Mouse (Mus musculus) layer of hippocampus, adult 11-12 months (tissue): ENCODE data around the gene Rab34.

Experiments used
- DNase-seq: peaks from one replicate; pipeline ENCODE4 v3.0.0; 2022; ENCODE audit warnings: low spot score

Gene Rab34

GRCm38 (mm10) chr11:78164924-78165760 is 23.1 kb upstream of the Rab34 start, which contains the start of gene Traf4:
TSS of gene Traf4 (minus strand) at chr11:78165589.
- peak; percentile 64 for DNase-seq

DNA sequence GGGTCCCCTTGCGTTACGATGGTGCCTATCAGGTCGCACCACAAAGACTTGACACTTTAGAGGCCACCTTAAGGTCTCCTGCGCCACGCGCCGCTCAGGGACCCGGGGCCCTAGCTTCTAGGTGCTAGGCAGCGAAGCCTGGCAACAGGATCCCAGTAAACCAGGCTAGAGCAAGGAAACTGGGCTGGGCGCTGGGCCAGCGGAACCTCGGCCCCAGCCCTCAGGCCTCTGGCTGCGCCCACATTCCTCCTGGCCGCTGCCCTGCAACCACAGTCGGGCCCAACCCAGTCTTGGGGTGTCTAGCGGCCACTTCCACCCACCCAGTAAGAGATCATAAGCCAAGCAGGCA is 22.5 kb upstream of the Rab34 start:
- DNase-seq: peak; percentile 42

GRCm38 (mm10) chr11:78166161-78166560 is 22.1 kb upstream of the Rab34 start:
- DNase-seq: no peak

DNA sequence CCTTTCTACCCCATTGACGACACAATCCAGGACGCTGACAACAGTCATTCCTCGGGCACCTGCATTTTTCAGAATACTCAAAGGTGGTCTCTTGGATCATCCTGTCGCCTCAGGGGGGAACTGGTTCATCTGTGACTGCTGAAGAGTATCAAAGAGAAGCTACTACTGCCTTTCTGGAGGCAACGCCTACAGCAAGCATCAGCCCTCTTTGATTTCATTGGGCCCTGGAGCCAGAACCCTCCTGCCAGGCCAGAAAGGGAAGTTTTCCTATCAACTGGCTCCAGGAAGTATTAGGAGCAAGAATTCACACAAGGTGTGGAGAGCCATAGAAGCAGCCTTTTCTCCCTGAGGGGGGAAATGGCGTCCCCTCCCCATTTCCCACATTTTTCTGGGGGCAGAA is 21.6 kb upstream of the Rab34 start:
- no peak for DNase-seq

GRCm38 (mm10) chr11:78167257-78167959 is 20.8 kb upstream of the Rab34 start:
- DNase-seq: no peak

DNA sequence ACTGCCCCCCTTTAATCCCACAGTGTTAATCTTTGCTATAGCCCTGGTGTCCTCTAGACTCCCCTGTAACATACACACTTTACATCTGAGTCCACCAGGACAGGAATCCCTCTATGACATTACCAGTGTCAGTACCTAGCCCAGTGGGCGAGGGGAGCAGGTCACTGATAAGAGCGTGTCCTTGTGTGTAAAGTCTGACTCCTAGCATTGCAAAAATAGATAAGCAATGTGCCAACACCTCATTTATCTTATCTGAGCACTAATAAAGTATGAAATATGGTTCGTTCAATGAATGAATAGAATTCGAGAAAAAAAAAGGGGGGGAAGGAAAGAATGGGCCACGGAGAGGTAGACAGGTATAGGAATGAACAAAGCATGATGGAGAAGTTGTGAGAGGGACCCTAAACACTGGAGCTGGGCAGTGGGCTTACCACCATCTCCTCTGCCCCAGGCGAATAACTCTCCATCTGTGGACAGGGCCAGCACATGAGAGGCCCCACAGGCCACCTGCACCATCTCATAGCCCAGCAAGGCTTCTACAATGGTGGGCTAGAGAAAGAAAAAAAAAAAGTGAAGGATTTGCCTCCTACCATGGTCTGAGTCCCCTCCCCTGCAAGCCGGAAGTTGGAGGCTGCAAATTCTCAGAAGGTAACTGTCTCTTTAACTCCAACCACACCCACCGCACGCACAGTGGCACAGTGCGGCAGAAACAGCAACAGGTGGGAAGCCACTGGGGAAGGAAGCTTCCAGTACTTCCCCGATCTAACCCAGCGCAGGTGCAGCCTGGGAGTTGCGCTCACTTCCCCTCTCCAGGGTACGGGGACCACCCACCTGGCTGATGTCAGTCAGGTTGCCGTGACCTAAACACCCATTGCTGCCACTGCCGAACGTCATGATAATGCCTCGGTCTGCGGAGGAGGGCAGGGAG is 19.4 kb upstream of the Rab34 start:
- DNase-seq: no peak

GRCm38 (mm10) chr11:78170306-78170705 is 17.9 kb upstream of the Rab34 start:
- no peak for DNase-seq

DNA sequence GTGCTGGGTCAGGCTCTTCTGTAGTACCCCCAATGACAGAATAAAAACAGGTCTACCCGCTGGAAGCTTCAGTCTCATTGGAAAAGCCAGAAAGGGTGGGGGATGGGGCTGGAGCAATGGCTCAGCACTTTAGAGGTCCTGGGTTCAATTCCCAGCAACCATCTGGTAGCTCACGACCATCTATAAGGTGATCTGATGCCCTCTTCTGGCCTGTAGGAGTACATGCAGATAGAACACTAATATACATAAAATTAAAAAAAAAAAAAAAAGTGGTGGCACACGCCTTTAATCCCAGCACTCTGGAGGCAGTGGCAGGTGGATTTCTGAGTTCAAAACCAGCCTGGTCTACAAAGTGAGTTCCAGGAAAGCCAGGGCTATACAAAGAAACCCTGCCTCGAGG is 16.9 kb upstream of the Rab34 start:
- no peak for DNase-seq

DNA sequence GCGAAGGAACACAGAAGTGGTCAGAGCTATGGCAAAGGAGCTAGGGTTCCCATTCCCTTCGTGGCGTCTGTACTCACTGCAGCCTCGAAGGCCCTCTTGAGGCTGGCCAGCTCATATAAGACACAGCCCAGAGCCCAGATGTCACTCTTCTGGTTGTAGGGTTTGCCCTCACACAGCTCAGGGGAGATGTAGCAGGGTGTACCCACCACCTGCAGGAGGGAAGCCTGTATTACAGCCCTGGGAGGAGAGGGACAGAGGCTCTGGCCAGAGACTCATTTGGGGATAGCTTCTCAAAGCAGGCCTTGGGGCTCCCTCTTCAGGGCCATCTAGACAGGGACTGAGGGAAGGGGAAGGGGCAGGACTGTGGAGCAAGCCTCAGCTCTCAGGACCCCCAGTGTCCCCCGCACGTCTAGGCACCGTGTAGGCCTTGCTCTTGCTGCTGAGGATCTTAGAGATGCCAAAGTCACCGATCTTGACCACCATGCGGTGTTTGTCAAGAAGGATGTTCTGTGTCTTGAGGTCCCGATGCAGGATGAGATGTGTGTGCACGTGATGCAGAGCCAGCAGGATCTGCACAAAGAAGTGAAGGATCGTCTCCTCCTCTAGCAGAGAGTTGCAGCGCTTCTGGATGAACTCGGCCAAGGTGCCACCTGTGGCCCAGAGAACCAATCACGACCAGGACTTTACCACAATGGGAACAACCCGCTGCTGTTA is 16.0 kb upstream of the Rab34 start:
- DNase-seq: no peak

DNA sequence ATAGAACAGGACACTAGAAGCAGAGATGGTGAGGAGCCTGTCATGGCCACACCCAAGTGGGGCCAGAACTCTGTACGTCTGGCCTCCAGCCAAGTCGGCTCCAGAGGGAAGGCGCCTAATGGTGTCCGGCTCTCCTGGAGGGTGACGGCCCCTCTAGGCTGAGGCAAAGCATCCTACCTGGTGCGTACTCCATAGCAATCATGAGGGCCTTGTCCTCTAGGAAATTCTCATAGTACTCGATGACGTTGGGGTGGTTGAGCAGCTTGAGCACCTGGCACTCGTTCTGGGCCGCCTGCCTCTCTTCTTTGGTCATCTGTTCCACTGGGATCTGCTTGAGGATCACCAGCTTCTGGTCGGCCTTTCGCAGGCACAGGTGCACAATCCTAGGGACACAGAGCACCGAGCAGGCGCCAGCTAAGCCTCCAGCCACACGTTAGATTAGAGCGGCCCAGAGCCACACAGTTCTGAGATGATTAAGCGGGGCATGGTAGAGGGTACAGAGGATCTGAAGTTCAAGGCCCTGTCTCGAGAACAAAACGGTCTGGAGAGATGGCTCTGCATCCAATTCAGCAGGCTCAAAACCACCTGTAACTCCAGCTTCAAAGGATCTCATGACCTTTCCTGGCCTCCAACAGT is 15.4 kb upstream of the Rab34 start:
- no peak for DNase-seq

DNA sequence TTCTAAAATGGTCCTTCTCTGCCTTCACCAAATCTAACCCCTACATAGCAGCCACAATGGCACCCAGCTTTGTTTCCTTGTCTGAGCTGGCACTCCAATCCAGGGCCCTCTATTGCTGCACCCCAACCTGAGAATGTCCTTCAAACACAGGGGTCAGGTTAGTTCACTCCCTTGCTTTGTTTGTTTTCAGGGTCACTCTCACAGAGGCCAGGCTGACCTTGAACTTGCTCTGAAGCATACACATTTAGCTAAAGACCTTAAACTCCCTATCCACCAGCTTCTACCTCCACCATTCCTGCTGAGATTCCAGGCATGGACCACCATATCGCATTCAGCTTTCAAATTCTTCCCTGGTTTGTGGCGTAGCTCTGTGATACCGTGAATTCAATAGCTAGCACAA is 13.7 kb upstream of the Rab34 start:
- no peak for DNase-seq

- DNase-seq: no peak
Measured at GRCm38 (mm10) chr11:78175771-78176401, 12.3 kb upstream of the Rab34 start.

GRCm38 (mm10) chr11:78176402-78176862 is 11.8 kb upstream of the Rab34 start, which contains the start of the genes Nek8 and Tlcd1:
TSS of gene Nek8 (minus strand) at chr11:78176675.
TSS of gene Tlcd1 (plus strand) at chr11:78176711.
- peak; percentile 84 for DNase-seq

DNA sequence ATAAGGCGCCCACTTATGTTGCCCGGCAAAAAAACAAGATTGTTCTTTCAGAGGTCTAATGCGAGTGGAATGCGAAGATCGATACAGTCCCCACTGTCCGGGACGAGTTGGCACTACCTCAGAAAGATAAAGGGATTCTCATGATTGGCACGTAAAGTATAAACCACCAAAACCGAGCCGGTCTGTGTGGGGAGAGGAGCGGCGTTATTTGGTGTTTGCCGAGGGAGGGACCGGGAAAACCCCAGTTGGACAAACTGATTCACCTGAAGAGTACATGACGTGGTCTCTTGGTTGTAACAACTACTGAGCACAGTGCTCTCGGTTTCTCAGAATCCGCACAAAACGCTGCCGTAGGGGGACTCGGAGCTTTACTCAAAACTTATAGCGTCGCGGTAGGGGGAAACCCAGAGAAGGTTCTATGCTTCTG is 11.3 kb upstream of the Rab34 start:
- DNase-seq: no peak

DNA sequence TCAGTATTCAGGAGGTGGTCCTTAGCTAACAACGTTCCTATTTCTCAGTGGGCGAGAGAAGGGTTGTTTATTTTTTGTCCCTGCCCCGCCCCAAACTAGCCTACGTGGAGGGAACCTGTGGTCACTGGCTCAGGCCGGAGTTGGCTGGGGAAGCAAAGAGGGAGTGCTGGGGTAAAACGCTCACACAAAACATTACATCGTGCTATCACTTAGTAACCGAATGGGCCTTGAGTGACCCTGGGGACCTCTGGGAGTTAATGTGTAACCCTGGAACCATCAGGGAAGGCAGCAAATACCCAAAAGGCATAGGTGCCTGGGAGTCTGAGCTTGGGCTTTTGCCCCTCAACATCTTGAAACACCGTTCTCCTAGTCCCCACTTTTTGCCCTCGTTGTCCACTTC is 10.8 kb upstream of the Rab34 start:
- DNase-seq: no peak

GRCm38 (mm10) chr11:78177903-78178858 is 10.0 kb upstream of the Rab34 start:
- peak; percentile 95 for DNase-seq

GRCm38 (mm10) chr11:78178859-78179437 is 9.3 kb upstream of the Rab34 start:
- DNase-seq: peak; percentile 66

GRCm38 (mm10) chr11:78179438-78179999 is 8.7 kb upstream of the Rab34 start:
- DNase-seq: no peak
